In genomic region chr9:107694627-107695026, GRCm38 (mm10) we compare ENCODE assay signal across 12 mouse cellular contexts. TPM values are rescaled to one million over a fixed set of nuclear protein-coding genes. Genes with fewer than 3 reads are reported as not detected.
DNase-seq lines count a peak whose midpoint lies in the region; ATAC-seq and TF ChIP-seq lines count a peak whose summit lies in the region.
"Had no signal": no experiment of that assay in that cellular context is flagged by ENCODE, and none has a peak within 500 bp of the region (broad histone marks: within the 10 kb centered on the region; RNA-seq: fewer than 3 reads in every experiment).

No protein-coding gene starts in this region.

- peak overlapping the region; percentile 82 for H3K27ac ChIP-seq in forebrain, embryonic 10.5 days
- no peak overlapping the region for H3K27ac ChIP-seq in forebrain, embryonic 11.5 days (ENCODE audit: low read depth, low read length)
- peak overlapping the region; percentile 68; the same call in 1 of the 2 replicates for H3K27ac ChIP-seq in kidney, adult 2 months (ENCODE audit: insufficient read depth, low read depth, low read length)
- H3K27ac ChIP-seq in testis, adult 2 months (ENCODE audit: control insufficient read depth, insufficient read depth, low read depth, low read length) = no peak overlapping the region
- peak overlapping the region; percentile 85; the same call in 1 of the 2 replicates for H3K27ac ChIP-seq in stomach, embryonic 16.5 days (ENCODE audit: low read length)
- H3K27ac ChIP-seq: forebrain, embryonic 13.5 days; limb, embryonic 15.5 days had no signal

- no peak for ATAC-seq in forebrain, embryonic 11.5 days (replicated peaks; ENCODE audit: low FRiP score)
- no peak for ATAC-seq in stomach, embryonic 16.5 days (ENCODE audit: insufficient read depth, low FRiP score)
- ATAC-seq: forebrain, embryonic 13.5 days had no signal

- 71% methylated on average over 7 of the region's 7 CpGs for WGBS in forebrain, embryonic 10.5 days
- WGBS in forebrain, embryonic 11.5 days = 73% methylated on average over 7 of the region's 7 CpGs
- WGBS in kidney, adult 2 months = 59% methylated on average over 7 of the region's 7 CpGs
- WGBS in stomach, embryonic 16.5 days = 73% methylated on average over 7 of the region's 7 CpGs

- no peak for DNase-seq in forebrain, embryonic 10.5 days (ENCODE audit: extremely low spot score, low spot score)
- no peak for DNase-seq in forebrain, embryonic 11.5 days (ENCODE audit: low spot score)
- peak; percentile 56 for DNase-seq in kidney, adult 2 months
- DNase-seq in kidney, adult 11 months = no peak
- DNase-seq in testis, postnatal 14 days (ENCODE audit: low spot score) = no peak
- DNase-seq in right cerebral cortex, postnatal 10 days (ENCODE audit: low spot score in 2 of 2) = no peak
- DNase-seq: cerebellum, adult 11 months; thymus, adult 2 months had no signal

- no peak overlapping the region for H3K4me2 ChIP-seq in forebrain, embryonic 11.5 days (ENCODE audit: low read depth, low read length, severe bottlenecking)
- no peak overlapping the region for H3K4me2 ChIP-seq in stomach, embryonic 16.5 days (ENCODE audit: low read depth, low read length)
- H3K4me2 ChIP-seq: forebrain, embryonic 13.5 days; limb, embryonic 15.5 days had no signal

- no peaks in the 10 kb centered on the region for H3K27me3 ChIP-seq in forebrain, embryonic 10.5 days (ENCODE audit: poor library complexity, severe bottlenecking)
- H3K27me3 ChIP-seq in forebrain, embryonic 11.5 days (ENCODE audit: control insufficient read depth, insufficient read depth, low read length) = no peaks in the 10 kb centered on the region
- H3K27me3 ChIP-seq in kidney, adult 2 months (replicated peaks; ENCODE audit: control insufficient read depth, insufficient read depth, low read length) = no peaks in the 10 kb centered on the region
- H3K27me3 ChIP-seq in testis, adult 2 months (ENCODE audit: control insufficient read depth, insufficient read depth, low read length) = no peaks in the 10 kb centered on the region
- H3K27me3 ChIP-seq in stomach, embryonic 16.5 days (ENCODE audit: control insufficient read depth, insufficient read depth, low read length) = no peaks in the 10 kb centered on the region
- H3K27me3 ChIP-seq: limb, embryonic 15.5 days had no signal

- no peaks in the 10 kb centered on the region for H3K9me3 ChIP-seq in forebrain, embryonic 10.5 days
- H3K9me3 ChIP-seq in forebrain, embryonic 11.5 days (ENCODE audit: control insufficient read depth, low read length) = no peaks in the 10 kb centered on the region
- no peaks in the 10 kb centered on the region for H3K9me3 ChIP-seq in stomach, embryonic 16.5 days (replicated peaks; ENCODE audit: control insufficient read depth, low read length)
- H3K9me3 ChIP-seq: forebrain, embryonic 13.5 days; limb, embryonic 15.5 days had no signal

- no peak overlapping the region for H3K9ac ChIP-seq in forebrain, embryonic 11.5 days (ENCODE audit: low read length)
- no peak overlapping the region for H3K9ac ChIP-seq in stomach, embryonic 16.5 days (ENCODE audit: low read length)
- H3K9ac ChIP-seq: forebrain, embryonic 13.5 days; limb, embryonic 15.5 days had no signal

- peaks cover 69% of the 10 kb centered on the region for H3K4me1 ChIP-seq in forebrain, embryonic 10.5 days
- peaks cover 33% of the 10 kb centered on the region for H3K4me1 ChIP-seq in forebrain, embryonic 11.5 days (replicated peaks; ENCODE audit: control insufficient read depth, insufficient read depth, low read length)
- peaks cover 17% of the 10 kb centered on the region for H3K4me1 ChIP-seq in kidney, adult 2 months (ENCODE audit: control insufficient read depth, insufficient read depth, low read length)
- no peaks in the 10 kb centered on the region; the same call in 1 of the 2 replicates for H3K4me1 ChIP-seq in testis, adult 2 months (ENCODE audit: control insufficient read depth, insufficient read depth, low read length)
- peaks cover 58% of the 10 kb centered on the region for H3K4me1 ChIP-seq in stomach, embryonic 16.5 days (ENCODE audit: control insufficient read depth, insufficient read depth, low read length)

- no peak for TF ChIP-seq CTCF in kidney, adult 2 months (conservative IDR thresholded peaks at IDR 0.05; ENCODE audit: insufficient read depth, insufficient read length, low read depth, low read length)
- no peak for TF ChIP-seq CTCF in testis, adult 2 months (IDR thresholded peaks at IDR 0.05; ENCODE audit: control insufficient read depth, insufficient read depth, insufficient replicate concordance, low read depth, low read length)

- TF ChIP-seq POLR2A in kidney, adult 2 months (IDR thresholded peaks at IDR 0.05; ENCODE audit: low read depth, low read length) = no peak
- TF ChIP-seq POLR2A in testis, adult 2 months (IDR thresholded peaks at IDR 0.05; ENCODE audit: control insufficient read depth, low read depth, low read length) = no peak

- no peak overlapping the region for H3K4me3 ChIP-seq in forebrain, embryonic 10.5 days
- H3K4me3 ChIP-seq in forebrain, embryonic 11.5 days (ENCODE audit: low read depth, low read length) = no peak overlapping the region
- no peak overlapping the region for H3K4me3 ChIP-seq in kidney, adult 2 months (ENCODE audit: insufficient read depth, low read depth, low read length)
- peak overlapping the region; percentile 23 for H3K4me3 ChIP-seq in testis, adult 2 months (ENCODE audit: control insufficient read depth, low read depth, low read length)
- no peak overlapping the region for H3K4me3 ChIP-seq in stomach, embryonic 16.5 days (replicated peaks; ENCODE audit: low read length)
- H3K4me3 ChIP-seq: forebrain, embryonic 13.5 days; limb, embryonic 15.5 days had no signal

- peaks cover 68% of the 10 kb centered on the region for H3K36me3 ChIP-seq in forebrain, embryonic 10.5 days (replicated peaks)
- H3K36me3 ChIP-seq in forebrain, embryonic 11.5 days (ENCODE audit: control insufficient read depth, insufficient read depth, low read length) = no peaks in the 10 kb centered on the region
- no peaks in the 10 kb centered on the region for H3K36me3 ChIP-seq in kidney, adult 2 months (ENCODE audit: control insufficient read depth, insufficient read depth, low read length)
- no peaks in the 10 kb centered on the region for H3K36me3 ChIP-seq in testis, adult 2 months (ENCODE audit: control insufficient read depth, insufficient read depth, low read length)
- peaks cover 8% of the 10 kb centered on the region for H3K36me3 ChIP-seq in stomach, embryonic 16.5 days (ENCODE audit: control insufficient read depth, insufficient read depth, low read length)

RNA-seq across cellular contexts. Expression of gene Gnat1, which starts 15.1 kb away (rescaled TPM):
- polyA plus RNA-seq in forebrain, embryonic 10.5 days (2016; fragmentation: Nextera tagmentation; extraction: Ambion mirVana) = 3.9 and 4.1 TPM in 2 replicates
- 1.6 and 2.6 TPM in 2 replicates for polyA plus RNA-seq in forebrain, embryonic 11.5 days (2014; fragmentation: Nextera tagmentation; extraction: Ambion mirVana)
- 0.09 and 0.22 TPM in 2 replicates for polyA plus RNA-seq in kidney, adult 2 months (2012; rRNA removed)
- polyA plus RNA-seq in testis, adult 2 months (2012; rRNA removed) = 0.05 and 0.12 TPM in 2 replicates
- polyA plus RNA-seq in stomach, embryonic 16.5 days (2015; fragmentation: Nextera tagmentation; extraction: Ambion mirVana) = 0.42 and 2.0 TPM in 2 replicates

RNA-seq across cellular contexts. Expression of gene Sema3f, which starts 15.6 kb away (rescaled TPM):
- polyA plus RNA-seq in forebrain, embryonic 10.5 days (2016; fragmentation: Nextera tagmentation; extraction: Ambion mirVana) = 10.0 and 11.2 TPM in 2 replicates
- polyA plus RNA-seq in forebrain, embryonic 11.5 days (2014; fragmentation: Nextera tagmentation; extraction: Ambion mirVana) = 13.2 and 15.9 TPM in 2 replicates
- 39.1 and 45.5 TPM in 2 replicates for polyA plus RNA-seq in kidney, adult 2 months (2012; rRNA removed)
- polyA plus RNA-seq in testis, adult 2 months (2012; rRNA removed) = 9.9 and 12.0 TPM in 2 replicates
- polyA plus RNA-seq in stomach, embryonic 16.5 days (2015; fragmentation: Nextera tagmentation; extraction: Ambion mirVana) = 15.1 and 16.8 TPM in 2 replicates

RNA-seq across cellular contexts. Expression of gene Slc38a3, which starts 25.3 kb away (rescaled TPM):
- polyA plus RNA-seq in forebrain, embryonic 10.5 days (2016; fragmentation: Nextera tagmentation; extraction: Ambion mirVana) = 8.8 and 9.0 TPM in 2 replicates
- polyA plus RNA-seq in forebrain, embryonic 11.5 days (2014; fragmentation: Nextera tagmentation; extraction: Ambion mirVana) = 6.7 TPM in 2 replicates
- polyA plus RNA-seq in kidney, adult 2 months (2012; rRNA removed) = 77.9 and 139 TPM in 2 replicates
- 0.10 and 0.32 TPM in 2 replicates for polyA plus RNA-seq in testis, adult 2 months (2012; rRNA removed)
- 13.0 and 15.1 TPM in 2 replicates for polyA plus RNA-seq in stomach, embryonic 16.5 days (2015; fragmentation: Nextera tagmentation; extraction: Ambion mirVana)

RNA-seq across cellular contexts. Expression of gene Gnai2, which starts 59.5 kb away (rescaled TPM):
- polyA plus RNA-seq in forebrain, embryonic 10.5 days (2016; fragmentation: Nextera tagmentation; extraction: Ambion mirVana) = 526 and 533 TPM in 2 replicates
- 527 and 580 TPM in 2 replicates for polyA plus RNA-seq in forebrain, embryonic 11.5 days (2014; fragmentation: Nextera tagmentation; extraction: Ambion mirVana)
- 356 and 366 TPM in 2 replicates for polyA plus RNA-seq in kidney, adult 2 months (2012; rRNA removed)
- polyA plus RNA-seq in testis, adult 2 months (2012; rRNA removed) = 87.7 and 103 TPM in 2 replicates
- 308 and 311 TPM in 2 replicates for polyA plus RNA-seq in stomach, embryonic 16.5 days (2015; fragmentation: Nextera tagmentation; extraction: Ambion mirVana)

Comparison
In these comparisons a context has a peak if more than half of its experiments do, and no peak if none do; other contexts are left out.
1. H3K27ac ChIP-seq: peak in forebrain, embryonic 10.5 days (single experiment), kidney, adult 2 months (single experiment) and stomach, embryonic 16.5 days (single experiment); none in forebrain, embryonic 11.5 days (single experiment) and testis, adult 2 months (single experiment).